Mouse (Mus musculus): ENCODE results near the gene Satb1.

DNA sequence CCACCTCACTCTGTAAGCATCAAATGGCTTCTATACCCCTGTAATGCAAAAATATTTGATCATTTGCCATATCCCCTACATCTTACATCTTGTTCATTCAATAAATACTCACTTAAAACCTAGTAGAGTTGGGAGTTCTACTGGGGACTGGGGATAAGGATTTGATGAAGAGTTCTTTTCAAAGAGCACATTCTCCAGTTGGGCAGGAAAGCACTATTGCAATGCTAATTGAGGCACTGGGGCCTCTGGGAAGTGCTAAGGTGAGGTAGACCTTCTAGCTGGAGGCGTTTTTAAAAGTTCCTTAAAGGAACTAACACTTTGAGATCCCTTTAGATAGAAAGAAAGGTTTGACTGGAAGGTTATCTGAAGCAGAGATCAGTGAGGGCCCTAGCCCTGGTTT lies 3.8 kb upstream of the Satb1 start:
- no peak for TF ChIP-seq POLR2A (IDR thresholded peaks at IDR 0.05; ENCODE audit: borderline replicate concordance, extremely low read depth, insufficient read depth, insufficient read length, poor library complexity, severe bottlenecking)
- no peak for TF ChIP-seq CTCF (IDR thresholded peaks at IDR 0.05; ENCODE audit: borderline replicate concordance, extremely low read depth, insufficient read depth, insufficient read length)

All from brain, embryonic 14.5 days (tissue).